Mouse (Mus musculus): ENCODE results near the gene Slc22a14.

GRCm38 (mm10) chr9:119388956-119389355, 23.6 kb upstream of the Slc22a14 start:
- no peak for TF ChIP-seq CTCF (IDR thresholded peaks at IDR 0.05 in 2 of 3, conservative IDR thresholded peaks at IDR 0.05 in 1 of 3; ENCODE audit: control insufficient read depth in 1 of 3, insufficient read depth in 1 of 3, low read depth in 2 of 3, low read length in 3 of 3, poor library complexity in 1 of 3, severe bottlenecking in 1 of 3)
- no peak for TF ChIP-seq TAL1 (IDR thresholded peaks at IDR 0.05; ENCODE audit: low read length)
- no peak for TF ChIP-seq MYB (IDR thresholded peaks at IDR 0.05; ENCODE audit: low read depth, low read length)
- TF ChIP-seq JUND (IDR thresholded peaks at IDR 0.05; ENCODE audit: low read depth, low read length) = no peak
- TF ChIP-seq USF2 (IDR thresholded peaks at IDR 0.05; ENCODE audit: borderline replicate concordance in 1 of 2, insufficient read depth in 1 of 2, low read depth in 1 of 2, low read length in 2 of 2) = no peak
- no peak for TF ChIP-seq POLR2A (IDR thresholded peaks at IDR 0.05; ENCODE audit: control insufficient read depth in 1 of 2, insufficient read depth in 1 of 2, low read depth in 1 of 2, low read length in 2 of 2, poor library complexity in 1 of 2)
- TF ChIP-seq POLR2AphosphoS5 (IDR thresholded peaks at IDR 0.05; ENCODE audit: borderline replicate concordance, low read depth, low read length) = no peak
